Mouse (Mus musculus) limb, embryonic 11.5 days (tissue): ENCODE measurements around the gene Mllt3. TPM values are rescaled to one million over a fixed set of nuclear protein-coding genes. Genes with fewer than 3 reads are reported as not detected.
"Not testable (repeated sequence)": the region's sequence is repeated elsewhere in the genome, so short reads cannot be mapped to it uniquely, and the experiment has no call there.

Experiments
- ATAC-seq: fragments of 200-750 bp; cut with Nextera tagmentation; 2 replicates; pipeline ENCODE4 v1.8.0; 2017; ENCODE audit warnings: low read depth; ENCODE audit not compliant: insufficient number of reproducible peaks, low FRiP score, low TSS enrichment
- DNase-seq: peaks from one replicate; pipeline ENCODE4 v3.0.0-alpha.2; 2015; ENCODE audit warnings: low spot score
- H3K27ac ChIP-seq: fragments of 300-500 bp; sonication (generic); replicated peaks from 2 replicates; pipeline ENCODE4 v1.5.1; 2014; ENCODE audit warnings: low read depth, mild to moderate bottlenecking, low read length
- H3K27me3 ChIP-seq: fragments of 300-500 bp; sonication (generic); 2 replicates; pipeline ENCODE4 v1.6.1; 2014; ENCODE audit warnings: mild to moderate bottlenecking, low read length, mixed read lengths; ENCODE audit not compliant: control insufficient read depth, insufficient read depth
- H3K36me3 ChIP-seq: fragments of 300-500 bp; sonication (generic); 2 replicates; pipeline ENCODE4 v1.6.1; 2014; ENCODE audit warnings: mild to moderate bottlenecking, low read length, moderate library complexity, mixed read lengths; ENCODE audit not compliant: control insufficient read depth, insufficient read depth
- H3K4me1 ChIP-seq: fragments of 300-500 bp; sonication (generic); 2 replicates; pipeline ENCODE4 v1.6.1; 2014; ENCODE audit warnings: low read length, mixed read lengths; ENCODE audit not compliant: control insufficient read depth, insufficient read depth
- H3K4me2 ChIP-seq: fragments of 300-500 bp; sonication (generic); 2 replicates; pipeline ENCODE4 v1.6.1; 2014; ENCODE audit warnings: low read depth, mild to moderate bottlenecking, moderate library complexity; ENCODE audit not compliant: severe bottlenecking
- H3K4me3 ChIP-seq: fragments of 300-500 bp; sonication (generic); 2 replicates; pipeline ENCODE4 v1.5.1; 2014; ENCODE audit warnings: low read depth, low read length
- H3K9ac ChIP-seq: fragments of 300-500 bp; sonication (generic); 2 replicates; pipeline ENCODE4 v1.6.1; 2014; ENCODE audit warnings: mild to moderate bottlenecking, low read length
- H3K9me3 ChIP-seq: fragments of 300-500 bp; sonication (generic); 2 replicates; pipeline ENCODE4 v1.6.1; 2016; ENCODE audit warnings: low read length; ENCODE audit not compliant: control insufficient read depth
- WGBS: fragments of 180-500 bp; shearing (Covaris S2); extraction: QIAGEN DNeasy Blood & Tissue Kit; methylation state at CpG from one replicate; pipeline ENCODE4 v1.1.7; 2014; 5-methylcytosine and 5-hydroxymethylcytosine counted together
- polyA plus RNA-seq: library from polyadenylated mRNA; unstranded; fragments of >200 nt; fragmentation: Nextera tagmentation; extraction: Ambion mirVana; gene quantifications from 2 replicates; pipeline ENCODE4 v1.2.1, GENCODE M21; 2014

The Mllt3 gene
- polyA plus RNA-seq, 1 experiment from 2014 or later: 60.0 TPM

- no peak overlapping the region for H3K4me2 ChIP-seq
- no peaks in the 10 kb centered on the region for H3K36me3 ChIP-seq
- no peaks in the 10 kb centered on the region for H3K9me3 ChIP-seq
- 81% methylated on average over 7 of the region's 7 CpGs for WGBS
- H3K27me3 ChIP-seq: no peaks in the 10 kb centered on the region
- no peak overlapping the region for H3K4me3 ChIP-seq
- no peak for ATAC-seq
- no peak overlapping the region for H3K9ac ChIP-seq
- no peaks in the 10 kb centered on the region for H3K4me1 ChIP-seq
- no peak overlapping the region for H3K27ac ChIP-seq
- DNase-seq: no peak
Observed at GRCm38 (mm10) chr4:87965836-87966235, 67.3 kb downstream of the Mllt3 start.

- WGBS: 79% methylated on average over 1 of the region's 2 CpGs
- not testable (repeated sequence) for H3K4me3 ChIP-seq, DNase-seq, H3K9me3 ChIP-seq, H3K36me3 ChIP-seq, ATAC-seq, H3K4me1 ChIP-seq, H3K9ac ChIP-seq, H3K4me2 ChIP-seq, H3K27me3 ChIP-seq, H3K27ac ChIP-seq
Observed at GRCm38 (mm10) chr4:87964890-87965289, 68.3 kb downstream of the Mllt3 start.

DNA sequence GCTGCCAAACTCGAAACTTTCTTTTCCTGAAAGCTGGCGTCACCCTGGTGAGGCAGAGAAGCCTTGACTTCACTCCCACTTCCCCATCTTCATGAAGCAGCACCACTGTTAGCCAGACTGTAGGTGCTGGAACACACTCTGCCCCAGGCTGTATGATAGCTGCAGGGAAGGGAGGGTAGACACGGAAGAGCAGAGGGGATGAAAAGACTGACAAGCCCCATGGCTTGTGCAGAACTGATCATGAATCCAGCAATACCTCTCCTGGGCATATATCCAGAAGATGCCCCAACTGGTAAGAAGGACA is 69.4 kb downstream of the Mllt3 start:
- no peak overlapping the region for H3K27ac ChIP-seq
- no peaks in the 10 kb centered on the region for H3K4me1 ChIP-seq
- H3K9me3 ChIP-seq: no peaks in the 10 kb centered on the region
- no peak overlapping the region for H3K9ac ChIP-seq
- no peaks in the 10 kb centered on the region for H3K36me3 ChIP-seq
- no peak overlapping the region for H3K4me2 ChIP-seq
- H3K4me3 ChIP-seq: no peak overlapping the region
- H3K27me3 ChIP-seq: no peaks in the 10 kb centered on the region
- no peak for ATAC-seq
- DNase-seq: no peak
- 89% methylated on average over 3 of the region's 3 CpGs for WGBS

DNA sequence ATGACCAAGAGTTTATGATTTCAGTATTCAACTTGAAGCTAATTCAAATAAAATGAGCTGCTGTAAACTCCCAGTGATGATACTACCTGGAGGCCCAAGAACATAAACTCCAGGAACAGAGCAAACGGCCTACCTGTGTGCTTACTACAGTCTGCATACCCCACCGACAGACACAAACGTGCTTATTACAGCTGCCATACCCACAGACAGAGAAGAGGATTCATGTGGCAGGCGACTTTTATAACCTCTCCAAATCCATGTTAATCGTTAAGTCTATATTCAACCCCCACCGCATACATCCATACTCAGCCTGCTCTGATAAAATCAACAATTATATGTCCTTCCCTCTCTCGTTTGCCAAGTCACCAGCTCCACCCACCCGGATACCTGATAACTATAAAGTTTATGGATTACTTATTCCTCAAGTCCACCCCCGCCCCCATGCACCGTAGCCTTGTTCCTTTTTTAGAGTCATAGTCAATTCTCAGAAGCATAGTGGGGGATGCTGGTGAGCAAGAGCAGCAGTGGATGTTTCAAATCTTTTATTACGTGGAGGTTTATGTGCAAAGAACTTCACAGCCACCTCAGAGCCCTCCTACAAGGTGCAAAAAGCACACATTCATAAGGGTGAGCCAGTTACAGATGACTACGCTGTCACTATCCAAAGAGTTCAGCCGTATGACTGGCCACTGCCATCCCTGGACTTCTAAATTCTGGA is 70.0 kb downstream of the Mllt3 start:
- 83% methylated on average over 13 of the region's 13 CpGs for WGBS
- ATAC-seq: no peak

DNA sequence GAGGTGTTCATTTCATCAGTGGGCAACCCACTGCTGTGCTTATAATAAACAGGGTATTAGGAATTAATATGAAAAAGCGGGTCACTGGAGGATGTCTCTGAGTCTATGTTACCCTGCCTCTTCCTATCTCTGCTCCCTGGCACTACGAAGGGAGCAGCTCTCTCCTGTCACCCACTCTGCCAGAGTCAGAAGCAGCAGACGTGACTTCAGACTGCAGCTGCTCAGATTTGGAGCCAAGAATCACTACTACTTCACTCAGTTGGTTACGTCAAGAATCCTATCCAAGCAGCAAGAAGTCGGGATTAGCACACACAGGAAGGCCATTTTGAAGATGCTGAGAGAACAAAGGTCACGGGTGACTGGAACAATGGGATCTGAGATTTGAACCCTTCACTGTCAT is 71.3 kb downstream of the Mllt3 start:
- Histone ChIP-seq H3K27ac (no peak overlapping the region), H3K36me3 (no peaks in the 10 kb centered on the region), H3K9me3 (no peaks in the 10 kb centered on the region), H3K4me2 (no peak overlapping the region), H3K9ac (no peak overlapping the region), H3K27me3 (no peaks in the 10 kb centered on the region), H3K4me1 (no peaks in the 10 kb centered on the region), H3K4me3 (no peak overlapping the region)
- 89% methylated on average over 6 of the region's 6 CpGs for WGBS
- DNase-seq (no peak), ATAC-seq (no peak)

More for the DNA sequence above, 70.0 kb downstream of the Mllt3 start:
- no peak for DNase-seq
- no peaks in the 10 kb centered on the region for H3K36me3 ChIP-seq
- H3K9ac ChIP-seq: no peak overlapping the region
- H3K9me3 ChIP-seq: no peaks in the 10 kb centered on the region
- H3K4me3 ChIP-seq: no peak overlapping the region
- H3K4me1 ChIP-seq: no peaks in the 10 kb centered on the region
- H3K4me2 ChIP-seq: no peak overlapping the region
- no peaks in the 10 kb centered on the region for H3K27me3 ChIP-seq
- no peak overlapping the region for H3K27ac ChIP-seq

DNA sequence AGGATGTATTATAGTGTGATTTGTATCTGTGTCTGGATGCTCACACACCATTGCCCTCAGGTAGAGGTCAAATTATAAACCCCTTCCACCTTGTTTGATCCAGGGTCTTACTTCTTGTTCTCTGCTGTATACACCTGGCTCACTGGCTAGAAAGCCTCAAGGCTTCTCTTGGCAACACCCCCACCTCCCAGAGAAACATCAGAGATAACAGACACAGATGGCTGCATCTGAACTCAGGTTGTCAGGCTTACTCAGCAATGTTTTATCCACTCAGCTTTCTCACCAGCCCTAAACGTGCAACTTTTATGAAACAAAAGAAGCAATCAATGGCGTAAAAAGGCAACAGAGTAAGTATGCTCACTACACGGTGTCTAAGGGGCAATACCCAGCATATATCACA is 75.3 kb downstream of the Mllt3 start:
- no peaks in the 10 kb centered on the region for H3K36me3 ChIP-seq

GRCm38 (mm10) chr4:87957198-87957597 is 76.0 kb downstream of the Mllt3 start:
- no peak overlapping the region for H3K9ac ChIP-seq
- no peak overlapping the region for H3K4me2 ChIP-seq
- ATAC-seq: no peak
- H3K27ac ChIP-seq: no peak overlapping the region
- no peaks in the 10 kb centered on the region for H3K4me1 ChIP-seq
- DNase-seq: no peak
- WGBS: 94% methylated on average over 3 of the region's 3 CpGs
- H3K36me3 ChIP-seq: no peaks in the 10 kb centered on the region
- H3K9me3 ChIP-seq: no peaks in the 10 kb centered on the region
- no peak overlapping the region for H3K4me3 ChIP-seq
- H3K27me3 ChIP-seq: no peaks in the 10 kb centered on the region

More for the DNA sequence above, 75.3 kb downstream of the Mllt3 start:
- no peak for DNase-seq
- Histone ChIP-seq H3K27ac (no peak overlapping the region), H3K9me3 (no peaks in the 10 kb centered on the region), H3K4me2 (no peak overlapping the region), H3K27me3 (no peaks in the 10 kb centered on the region), H3K4me1 (no peaks in the 10 kb centered on the region), H3K9ac (no peak overlapping the region), H3K4me3 (no peak overlapping the region)
- ATAC-seq: no peak
- 80% methylated on average over 3 of the region's 3 CpGs for WGBS

DNA sequence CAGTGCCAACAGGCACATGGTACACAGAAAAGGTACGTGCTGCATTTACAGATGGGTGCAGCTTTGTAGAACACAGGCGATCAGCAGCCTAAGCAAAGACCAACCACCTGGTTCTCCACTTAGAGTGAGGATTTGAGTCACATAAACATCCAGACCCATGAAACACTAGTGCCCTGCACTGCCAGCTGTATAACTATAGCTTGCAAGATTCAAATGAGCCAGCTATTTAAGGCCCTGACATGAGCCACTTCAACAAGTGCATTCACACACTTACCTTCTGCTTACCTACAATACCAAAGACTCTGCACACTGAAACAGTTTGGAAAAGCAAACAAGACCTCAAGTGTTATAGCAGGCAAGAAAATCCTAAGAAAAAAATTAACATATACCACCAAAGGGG is 78.0 kb downstream of the Mllt3 start:
- Histone ChIP-seq H3K27me3 (no peaks in the 10 kb centered on the region), H3K27ac (no peak overlapping the region), H3K4me1 (no peaks in the 10 kb centered on the region), H3K4me3 (no peak overlapping the region), H3K9ac (no peak overlapping the region), H3K36me3 (no peaks in the 10 kb centered on the region), H3K4me2 (no peak overlapping the region), H3K9me3 (no peaks in the 10 kb centered on the region)
- DNase-seq: no peak
- ATAC-seq: no peak
- 80% methylated on average over 2 of the region's 2 CpGs for WGBS
